Mouse (Mus musculus) spleen, adult 2 months (tissue): ENCODE measurements around the gene Cers5.

Source experiments
- CTCF ChIP-seq: fragments of 200-500 bp; IDR thresholded peaks from 2 replicates; pipeline ENCODE4 v1.5.1; 2011; ENCODE audit warnings: mild to moderate bottlenecking, inconsistent platforms; ENCODE audit not compliant: insufficient read depth, insufficient read length, insufficient replicate concordance; ENCODE audit errors: extremely low read depth
- POLR2A ChIP-seq: fragments of 200-500 bp; IDR thresholded peaks from 2 replicates; pipeline ENCODE4 v1.6.1; 2011; ENCODE audit warnings: low read depth, low read length, inconsistent platforms

- TF ChIP-seq CTCF (no peak), POLR2A (no peak)
Measured at GRCm38 (mm10) chr15:99726549-99726948, 46.1 kb downstream of the Cers5 start.
